Mouse (Mus musculus) Patski (cell line): ENCODE data around the gene Hbp1. TPM values are rescaled to one million over a fixed set of nuclear protein-coding genes. Genes with fewer than 3 reads are reported as not detected.

ENCODE experiments used
- ATAC-seq: fragments of 100-300 bp; one replicate; pipeline ENCODE4 v1.8.0; 2021
- CTCF ChIA-PET: fragments of 350-600 bp; sonication (Branson Sonifier 250); formaldehyde crosslinking; loops from one replicate; lab custom pipeline; 2022; ENCODE audit warnings: inconsistent platforms; lab: Charles Lee
- POLR2A ChIA-PET: fragments of 350-600 bp; sonication (Branson Sonifier 250); formaldehyde crosslinking; loops from one replicate; lab custom pipeline; 2022; ENCODE audit warnings: antibody characterized with exemption, inconsistent platforms; lab: Charles Lee
- DNase-seq: peaks from one replicate; pipeline ENCODE4 v3.0.0-alpha.2; 2011; ENCODE audit warnings: low read depth, low spot score
- H3K27me3 ChIP-seq: fragments of 371-371 bp; one replicate; pipeline ENCODE4 v1.5.1; 2021
- CTCF ChIP-seq: fragments of 100-300 bp; IDR thresholded peaks from one replicate; pipeline ENCODE4 v1.5.1; 2021
- in situ Hi-C: fragments of 300-500 bp; cut with MboI; formaldehyde crosslinking; loops from 3 replicates; pipeline ENCODE4 v1.11.1; 2018; ENCODE audit warnings: low pct_unique_long_range_greater_than_20kb, mixed read lengths
- polyA plus RNA-seq: library from polyadenylated mRNA; unstranded; gene quantifications from one replicate; pipeline ENCODE4 v1.2.3, GENCODE M21; 2021

Hbp1 gene
- polyA plus RNA-seq, 1 experiment from 2014 or later = 66.0 TPM

GRCm38 (mm10) chr12:31916691-31917090, 33.6 kb downstream of the Hbp1 start:
- POLR2A ChIA-PET = interaction anchor here (0.6 kb wide), 1 partner anchor 107 kb away, joined by 3 read pairs; no protein-coding TSS in a partner anchor
- in situ Hi-C loops = no loop called here
- DNase-seq (no peak), ATAC-seq (no peak)
- no peaks in the 10 kb centered on the region for H3K27me3 ChIP-seq
- TF ChIP-seq CTCF = no peak
- CTCF ChIA-PET = interaction anchor here (0.6 to 1.8 kb wide), 2 partner anchors 13 to 15 kb away, joined by 3 to 5 read pairs; no protein-coding TSS in a partner anchor

GRCm38 (mm10) chr12:31913614-31914013, 36.7 kb downstream of the Hbp1 start:
- H3K27me3 ChIP-seq = no peaks in the 10 kb centered on the region
- ATAC-seq (peak; percentile 93), DNase-seq (peak; percentile 44)
- ChIA-PET CTCF (interaction anchor here (0.8 to 1.2 kb wide), 2 partner anchors 8 to 11 kb away, joined by 4 to 5 read pairs; no protein-coding TSS in a partner anchor), POLR2A (no interaction called here)
- in situ Hi-C loops = no loop called here
- TF ChIP-seq CTCF = no peak

GRCm38 (mm10) chr12:31912966-31913551, 37.3 kb downstream of the Hbp1 start:
- in situ Hi-C loops = no loop called here
- CTCF ChIA-PET = no interaction called here
- no peak for TF ChIP-seq CTCF
- H3K27me3 ChIP-seq = no peaks in the 10 kb centered on the region
- POLR2A ChIA-PET = interaction anchor here (1.0 kb wide), 1 partner anchor 18 kb away, joined by 3 read pairs; no protein-coding TSS in a partner anchor
- DNase-seq = no peak
- peak; percentile 55 for ATAC-seq

GRCm38 (mm10) chr12:31907436-31907835, 42.9 kb downstream of the Hbp1 start:
- no peak for TF ChIP-seq CTCF
- ChIA-PET POLR2A (no interaction called here), CTCF (no interaction called here)
- ATAC-seq (no peak), DNase-seq (no peak)
- in situ Hi-C loops = no loop called here
- no peaks in the 10 kb centered on the region for H3K27me3 ChIP-seq

GRCm38 (mm10) chr12:31905696-31906551, 44.4 kb downstream of the Hbp1 start:
- no peak for TF ChIP-seq CTCF
- H3K27me3 ChIP-seq = no peaks in the 10 kb centered on the region
- ATAC-seq = no peak
- DNase-seq = no peak
- CTCF ChIA-PET = interaction anchor here (0.9 to 1.4 kb wide), 2 partner anchors 8 to 9 kb away, joined by 3 to 5 read pairs; no protein-coding TSS in a partner anchor
- in situ Hi-C loops = no loop called here
- POLR2A ChIA-PET = no interaction called here

- ChIA-PET POLR2A (no interaction called here), CTCF (no interaction called here)
- DNase-seq (no peak), ATAC-seq (no peak)
- no peaks in the 10 kb centered on the region for H3K27me3 ChIP-seq
- no peak for TF ChIP-seq CTCF
- in situ Hi-C loops = no loop called here
Observed at GRCm38 (mm10) chr12:31900391-31900914, 49.9 kb downstream of the Hbp1 start.

GRCm38 (mm10) chr12:31897456-31897855, 52.9 kb downstream of the Hbp1 start:
- ChIA-PET CTCF (interaction anchor here (1.1 kb wide), 1 partner anchor 8 kb away, joined by 3 read pairs; no protein-coding TSS in a partner anchor), POLR2A (no interaction called here)
- DNase-seq = no peak
- no peak for TF ChIP-seq CTCF
- ATAC-seq = no peak
- in situ Hi-C loops = no loop called here
- no peaks in the 10 kb centered on the region for H3K27me3 ChIP-seq

GRCm38 (mm10) chr12:31896986-31897385, 53.3 kb downstream of the Hbp1 start:
- H3K27me3 ChIP-seq = no peaks in the 10 kb centered on the region
- POLR2A ChIA-PET = no interaction called here
- no peak for TF ChIP-seq CTCF
- no peak for DNase-seq
- no peak for ATAC-seq
- CTCF ChIA-PET = interaction anchor here (1.1 kb wide), 1 partner anchor 9 kb away, joined by 3 read pairs; no protein-coding TSS in a partner anchor
- in situ Hi-C loops = no loop called here

GRCm38 (mm10) chr12:31896295-31896694, 54.0 kb downstream of the Hbp1 start:
- ATAC-seq (no peak), DNase-seq (no peak)
- CTCF ChIA-PET = interaction anchor here (1.1 kb wide), 1 partner anchor 10 kb away, joined by 3 read pairs; no protein-coding TSS in a partner anchor
- POLR2A ChIA-PET = no interaction called here
- no peaks in the 10 kb centered on the region for H3K27me3 ChIP-seq
- no peak for TF ChIP-seq CTCF
- in situ Hi-C loops = no loop called here

- CTCF ChIA-PET = no interaction called here
Observed at GRCm38 (mm10) chr12:31895888-31896287, 54.4 kb downstream of the Hbp1 start.

More at GRCm38 (mm10) chr12:31895888-31896287, 54.4 kb downstream of the Hbp1 start:
- DNase-seq (no peak), ATAC-seq (no peak)
- in situ Hi-C loops = no loop called here
- POLR2A ChIA-PET = no interaction called here
- no peaks in the 10 kb centered on the region for H3K27me3 ChIP-seq
- TF ChIP-seq CTCF = no peak
